Mouse (Mus musculus) midbrain, embryonic 12.5 days (tissue): ENCODE data around the gene Inava. TPM values are rescaled to one million over a fixed set of nuclear protein-coding genes. Genes with fewer than 3 reads are reported as not detected.

Experiments used
- ATAC-seq: fragments of 200-750 bp; cut with Nextera tagmentation; 2 replicates; pipeline ENCODE4 v1.8.0; 2017; ENCODE audit warnings: low read depth, moderate TSS enrichment, moderate library complexity; ENCODE audit not compliant: low FRiP score
- H3K27ac ChIP-seq: fragments of 300-500 bp; sonication (generic); replicated peaks from 2 replicates; pipeline ENCODE4 v1.5.1; 2016; ENCODE audit warnings: mild to moderate bottlenecking
- H3K27me3 ChIP-seq: fragments of 300-500 bp; sonication (generic); 2 replicates; pipeline ENCODE4 v1.6.1; 2016; ENCODE audit warnings: mild to moderate bottlenecking
- H3K36me3 ChIP-seq: fragments of 300-500 bp; sonication (generic); 2 replicates; pipeline ENCODE4 v1.6.1; 2016
- H3K4me1 ChIP-seq: fragments of 300-500 bp; sonication (generic); 2 replicates; pipeline ENCODE4 v1.6.1; 2016
- H3K4me2 ChIP-seq: fragments of 300-500 bp; sonication (generic); replicated peaks from 2 replicates; pipeline ENCODE4 v1.6.1; 2016; ENCODE audit warnings: mild to moderate bottlenecking, moderate library complexity
- H3K4me3 ChIP-seq: fragments of 300-500 bp; sonication (generic); 2 replicates; pipeline ENCODE4 v1.5.1; 2016; ENCODE audit warnings: mild to moderate bottlenecking
- H3K9ac ChIP-seq: fragments of 300-500 bp; sonication (generic); replicated peaks from 2 replicates; pipeline ENCODE4 v1.6.1; 2016; ENCODE audit warnings: mild to moderate bottlenecking, moderate library complexity
- H3K9me3 ChIP-seq: fragments of 300-500 bp; sonication (generic); 2 replicates; pipeline ENCODE4 v1.6.1; 2016; ENCODE audit warnings: mild to moderate bottlenecking
- WGBS: fragments of 180-500 bp; shearing (Covaris S2); methylation state at CpG from one replicate; pipeline ENCODE4 v1.1.7; 2016; 5-methylcytosine and 5-hydroxymethylcytosine counted together
- polyA plus RNA-seq: library from polyadenylated mRNA; unstranded; fragments of >200 nt; fragmentation: Nextera tagmentation; extraction: Ambion mirVana; gene quantifications from 2 replicates; pipeline ENCODE4 v1.2.1, GENCODE M21; 2016

Gene Inava
- 10.9 and 13.9 TPM in 2 replicates for polyA plus RNA-seq

DNA sequence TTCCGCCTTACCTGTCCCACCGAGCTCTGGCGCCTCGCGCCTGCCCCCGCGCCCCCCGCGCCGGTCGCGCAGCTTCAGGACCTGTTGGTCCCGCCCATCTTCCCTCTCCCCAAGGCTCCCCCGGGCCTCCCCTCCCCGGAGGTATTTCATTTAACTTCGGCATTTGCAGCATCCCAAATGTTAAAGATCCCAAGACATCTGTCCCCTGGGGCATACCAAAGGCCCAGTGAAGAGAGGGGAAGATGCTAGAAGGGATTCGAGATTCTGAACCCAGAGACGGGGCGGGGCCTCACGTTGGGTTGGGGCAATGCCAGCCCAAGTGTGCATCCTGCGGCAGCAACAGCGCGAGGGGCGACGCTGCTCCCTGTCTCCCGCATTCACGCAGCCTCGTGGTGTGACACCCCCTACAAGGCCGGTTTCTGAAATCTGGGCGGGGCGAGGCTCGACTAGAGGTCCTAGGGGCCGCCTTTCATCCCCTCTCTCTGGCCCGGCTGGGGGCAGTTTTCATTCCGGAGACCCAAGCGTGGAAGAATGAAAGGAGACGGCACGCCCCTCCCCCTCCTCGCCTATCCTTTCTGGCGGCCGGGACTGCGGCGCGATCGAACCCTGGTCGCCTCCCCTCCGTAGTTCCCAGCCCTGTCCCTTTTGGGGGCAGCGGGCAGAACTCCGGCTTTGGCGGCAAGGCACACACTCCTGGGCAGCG lies at the start of gene Inava:
Gene Inava (minus strand): TSS at position 373 of the 703 bp plus-strand sequence.
- H3K9me3 ChIP-seq = no peaks in the 10 kb centered on the region
- peaks cover 48% of the 10 kb centered on the region for H3K4me1 ChIP-seq
- peak within 1 kb of the TSS; percentile 52; the same call in 1 of the 2 replicates for H3K27ac ChIP-seq
- H3K27me3 ChIP-seq = peaks cover 69% of the 10 kb centered on the region
- 1% methylated on average over 51 of the region's 51 CpGs for WGBS
- peak within 1 kb of the TSS; percentile 76 for H3K4me2 ChIP-seq
- no peaks in the 10 kb centered on the region for H3K36me3 ChIP-seq
- H3K4me3 ChIP-seq = peak within 1 kb of the TSS; percentile 61
- H3K9ac ChIP-seq = peak within 1 kb of the TSS; percentile 70
- ATAC-seq = peak; percentile 90

DNA sequence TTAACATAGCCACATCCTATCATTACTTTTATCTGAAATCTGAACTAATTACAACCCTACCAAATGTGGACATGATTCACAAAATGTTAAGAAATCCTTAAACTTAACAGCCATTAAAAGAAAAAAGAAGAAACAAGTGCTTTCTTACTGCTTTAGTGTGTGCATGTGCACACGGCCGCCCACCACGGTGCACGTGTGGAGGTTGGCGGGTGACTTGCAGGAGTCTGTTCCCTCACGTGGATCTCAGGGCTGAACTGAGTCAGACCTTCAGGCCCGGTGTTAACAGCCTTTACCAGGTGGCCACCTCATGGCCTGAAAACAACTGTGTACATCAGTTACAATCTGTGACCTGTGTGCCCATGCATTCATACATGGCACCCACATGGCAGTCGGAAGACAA lies 43.3 kb upstream of the Inava start:
- H3K27ac ChIP-seq = no peak overlapping the region
- peaks cover 92% of the 10 kb centered on the region for H3K36me3 ChIP-seq
- H3K4me3 ChIP-seq = no peak overlapping the region
- H3K4me2 ChIP-seq = no peak overlapping the region
- H3K4me1 ChIP-seq = no peaks in the 10 kb centered on the region
- no peaks in the 10 kb centered on the region for H3K27me3 ChIP-seq
- WGBS = 95% methylated on average over 8 of the region's 8 CpGs
- H3K9ac ChIP-seq = no peak overlapping the region
- no peak for ATAC-seq
- H3K9me3 ChIP-seq = no peaks in the 10 kb centered on the region

DNA sequence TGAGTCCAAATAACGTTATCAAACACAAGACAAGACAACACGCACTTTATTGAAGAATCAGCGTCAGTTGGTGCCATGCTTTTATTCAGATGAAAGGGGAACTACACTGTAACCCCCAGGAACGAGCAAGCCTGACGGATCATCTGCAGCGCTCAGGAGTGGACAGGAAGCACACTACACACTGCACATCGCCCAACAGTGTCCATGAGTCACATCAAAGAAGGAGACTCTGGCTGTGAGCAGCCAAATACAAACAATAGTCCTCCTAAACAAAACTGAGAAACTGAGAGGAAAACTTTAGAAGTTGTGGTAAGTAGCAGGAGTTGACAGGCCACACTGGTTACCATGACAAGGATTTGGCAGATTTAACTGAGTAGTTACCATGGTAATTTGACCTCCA lies 34.2 kb upstream of the Inava start:
- ATAC-seq = 0 out of 2 replicates have a peak, but pooled peaks have one; percentile 56
- peaks cover 40% of the 10 kb centered on the region for H3K36me3 ChIP-seq
- WGBS = 45% methylated on average over 7 of the region's 7 CpGs

GRCm38 (mm10) chr1:136266127-136266526 lies 32.1 kb upstream of the Inava start:
- Histone ChIP-seq H3K4me3 (no peak overlapping the region), H3K27me3 (peaks cover 58% of the 10 kb centered on the region), H3K4me2 (no peak overlapping the region), H3K4me1 (no peaks in the 10 kb centered on the region; the same call in 1 of the 2 replicates), H3K9me3 (no peaks in the 10 kb centered on the region), H3K36me3 (peaks cover 19% of the 10 kb centered on the region), H3K27ac (no peak overlapping the region), H3K9ac (no peak overlapping the region)
- ATAC-seq = no peak
- 77% methylated on average over 6 of the region's 6 CpGs for WGBS

More for the DNA sequence above, 34.2 kb upstream of the Inava start:
- H3K9ac ChIP-seq = no peak overlapping the region
- no peaks in the 10 kb centered on the region for H3K9me3 ChIP-seq
- peaks cover 40% of the 10 kb centered on the region for H3K27me3 ChIP-seq
- H3K27ac ChIP-seq = no peak overlapping the region
- H3K4me3 ChIP-seq = no peak overlapping the region
- H3K4me1 ChIP-seq = no peaks in the 10 kb centered on the region; the same call in 1 of the 2 replicates
- H3K4me2 ChIP-seq = no peak overlapping the region

DNA sequence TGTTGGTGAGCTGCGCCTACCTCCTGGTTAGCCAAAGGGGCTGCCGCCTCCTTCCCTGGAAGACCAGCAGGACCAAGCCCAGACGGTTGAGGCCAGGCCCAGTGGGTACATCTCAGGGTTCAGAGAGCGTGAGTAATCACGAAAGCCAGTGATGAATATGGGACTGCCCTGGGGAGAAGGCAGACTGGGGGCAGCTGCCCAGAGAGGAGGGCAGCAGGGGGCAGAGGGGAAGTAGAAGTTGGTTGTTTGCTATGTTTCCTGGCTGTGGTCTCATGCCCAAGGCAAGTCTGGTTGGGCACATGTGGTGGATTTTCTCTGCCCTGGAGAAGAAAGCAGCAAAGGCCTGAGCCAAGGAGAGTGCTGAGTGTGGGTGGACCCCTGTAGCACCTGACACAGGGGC lies 29.3 kb upstream of the Inava start:
- peaks cover 16% of the 10 kb centered on the region for H3K4me1 ChIP-seq
- H3K9ac ChIP-seq = no peak overlapping the region
- 0 out of 2 replicates have a peak, but pooled peaks cover 3% of the 10 kb centered on the region for H3K36me3 ChIP-seq
- WGBS = 82% methylated on average over 5 of the region's 5 CpGs
- ATAC-seq = no peak
- H3K27me3 ChIP-seq = peaks cover 81% of the 10 kb centered on the region
- H3K4me2 ChIP-seq = no peak overlapping the region
- H3K27ac ChIP-seq = no peak overlapping the region
- H3K9me3 ChIP-seq = no peaks in the 10 kb centered on the region
- no peak overlapping the region for H3K4me3 ChIP-seq

- H3K4me1 ChIP-seq = peaks cover 16% of the 10 kb centered on the region
- no peaks in the 10 kb centered on the region for H3K9me3 ChIP-seq
- no peaks in the 10 kb centered on the region for H3K36me3 ChIP-seq
- H3K27me3 ChIP-seq = peaks cover 90% of the 10 kb centered on the region
- H3K9ac ChIP-seq = peak within 1 kb of the TSS; percentile 59
- H3K27ac ChIP-seq = no peak within 1 kb of the TSS
- 7% methylated on average over 27 of the region's 28 CpGs for whole genome bisulfite sequencing
- peak within 1 kb of the TSS; percentile 91 for H3K4me2 ChIP-seq
- H3K4me3 ChIP-seq = peak within 1 kb of the TSS; percentile 55
- ATAC-seq = peak; percentile 57
Measured at GRCm38 (mm10) chr1:136260635-136261238, 26.7 kb upstream of the Inava start, which contains the start of gene Gpr25. Gene Gpr25 (minus strand): TSS chr1:136260873.

GRCm38 (mm10) chr1:136259893-136260634 lies 26.0 kb upstream of the Inava start:
- peak overlapping the region; percentile 55 for H3K4me3 ChIP-seq
- peak; percentile 80 for ATAC-seq
- under 1% methylated on average over 94 of the region's 95 CpGs for WGBS
- peak overlapping the region; percentile 59 for H3K9ac ChIP-seq
- H3K36me3 ChIP-seq = no peaks in the 10 kb centered on the region
- H3K27ac ChIP-seq = no peak overlapping the region
- H3K9me3 ChIP-seq = no peaks in the 10 kb centered on the region
- H3K4me1 ChIP-seq = peaks cover 18% of the 10 kb centered on the region
- H3K4me2 ChIP-seq = peak overlapping the region; percentile 91
- peaks cover 91% of the 10 kb centered on the region for H3K27me3 ChIP-seq

GRCm38 (mm10) chr1:136259543-136259892 lies 25.5 kb upstream of the Inava start:
- Histone ChIP-seq H3K9ac (peak overlapping the region; percentile 59; the same call in 1 of the 2 replicates), H3K36me3 (no peaks in the 10 kb centered on the region), H3K9me3 (no peaks in the 10 kb centered on the region), H3K4me3 (peak overlapping the region; percentile 55), H3K4me2 (peak overlapping the region; percentile 91), H3K27ac (no peak overlapping the region), H3K27me3 (peaks cover 93% of the 10 kb centered on the region), H3K4me1 (peaks cover 20% of the 10 kb centered on the region)
- ATAC-seq = no peak
- 5% methylated on average over 16 of the region's 16 CpGs for WGBS

DNA sequence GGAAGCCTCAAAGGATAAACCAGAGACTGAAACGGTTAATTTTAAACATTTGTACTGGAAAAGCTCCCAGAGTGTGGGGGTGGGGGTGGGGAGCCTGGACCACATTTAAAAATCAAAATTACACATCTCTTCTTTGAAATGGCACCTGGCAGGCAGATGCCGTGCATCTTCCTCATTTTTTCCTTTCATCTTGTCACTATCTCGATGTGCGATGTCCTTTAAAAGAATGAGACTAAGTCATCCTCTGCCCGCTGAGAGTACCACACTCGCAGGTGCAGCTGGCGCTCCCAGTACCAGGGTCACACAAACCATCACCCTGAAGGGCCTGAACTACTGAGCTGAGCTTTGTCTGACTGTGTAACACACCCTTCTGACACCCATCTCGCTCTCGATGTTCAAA lies 24.4 kb upstream of the Inava start:
- H3K27me3 ChIP-seq = peaks cover 89% of the 10 kb centered on the region
- H3K4me1 ChIP-seq = peaks cover 20% of the 10 kb centered on the region
- WGBS = 72% methylated on average over 9 of the region's 9 CpGs
- ATAC-seq = no peak
- H3K9ac ChIP-seq = no peak overlapping the region
- no peak overlapping the region for H3K4me3 ChIP-seq
- H3K4me2 ChIP-seq = no peak overlapping the region
- H3K9me3 ChIP-seq = no peaks in the 10 kb centered on the region
- H3K36me3 ChIP-seq = no peaks in the 10 kb centered on the region
- H3K27ac ChIP-seq = no peak overlapping the region

DNA sequence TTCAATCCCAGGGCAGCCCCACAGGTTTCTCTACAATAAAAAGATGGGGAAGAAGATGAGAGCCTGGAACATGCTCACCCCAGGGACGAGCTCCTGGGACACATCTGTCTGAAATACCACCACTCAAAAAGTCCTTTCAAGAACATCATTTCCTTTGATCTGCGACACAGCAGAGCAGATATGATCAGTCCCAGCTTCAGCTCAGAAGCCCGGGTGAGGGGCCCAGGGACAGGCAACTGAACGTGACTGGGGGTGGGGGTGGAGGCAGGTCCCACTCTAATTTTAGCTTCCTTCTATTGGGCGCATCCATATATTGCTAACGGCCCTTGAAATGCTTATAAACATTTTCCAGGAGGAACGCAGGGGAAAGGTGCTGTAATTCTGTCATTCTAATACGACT lies 21.6 kb upstream of the Inava start:
- Histone ChIP-seq H3K27ac (no peak overlapping the region), H3K4me3 (no peak overlapping the region), H3K27me3 (peaks cover 67% of the 10 kb centered on the region), H3K36me3 (no peaks in the 10 kb centered on the region), H3K4me1 (peaks cover 16% of the 10 kb centered on the region), H3K9ac (no peak overlapping the region), H3K9me3 (no peaks in the 10 kb centered on the region), H3K4me2 (no peak overlapping the region)
- no peak for ATAC-seq
- 60% methylated on average over 8 of the region's 8 CpGs for WGBS

DNA sequence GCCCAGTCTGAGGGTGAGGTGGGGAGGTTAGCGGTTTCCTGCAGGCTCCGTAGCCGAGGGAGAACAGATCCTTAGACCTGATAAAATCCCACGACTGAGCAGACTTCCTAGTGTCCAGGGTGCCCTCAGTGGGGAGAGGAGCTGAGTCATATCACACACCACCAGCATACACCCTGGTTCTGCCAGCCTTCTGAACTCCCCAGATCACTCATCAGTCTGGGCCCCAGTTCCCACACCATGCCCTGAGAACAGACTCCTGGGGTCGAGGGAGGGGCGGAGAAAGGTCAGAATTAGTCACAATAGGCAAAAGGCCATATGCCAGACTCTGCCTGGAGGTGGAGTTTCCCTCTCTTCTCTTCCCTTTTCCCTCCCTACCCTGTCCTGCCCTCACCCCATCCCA lies 21.1 kb upstream of the Inava start:
- no peaks in the 10 kb centered on the region for H3K9me3 ChIP-seq
- no peaks in the 10 kb centered on the region for H3K36me3 ChIP-seq
- peaks cover 62% of the 10 kb centered on the region for H3K27me3 ChIP-seq
- no peak for ATAC-seq
- whole genome bisulfite sequencing = 40% methylated on average over 6 of the region's 6 CpGs
- no peak overlapping the region for H3K9ac ChIP-seq
- no peak overlapping the region for H3K4me3 ChIP-seq
- H3K4me2 ChIP-seq = no peak overlapping the region
- no peak overlapping the region for H3K27ac ChIP-seq
- peaks cover 11% of the 10 kb centered on the region for H3K4me1 ChIP-seq
